In the genomic region with DNA sequence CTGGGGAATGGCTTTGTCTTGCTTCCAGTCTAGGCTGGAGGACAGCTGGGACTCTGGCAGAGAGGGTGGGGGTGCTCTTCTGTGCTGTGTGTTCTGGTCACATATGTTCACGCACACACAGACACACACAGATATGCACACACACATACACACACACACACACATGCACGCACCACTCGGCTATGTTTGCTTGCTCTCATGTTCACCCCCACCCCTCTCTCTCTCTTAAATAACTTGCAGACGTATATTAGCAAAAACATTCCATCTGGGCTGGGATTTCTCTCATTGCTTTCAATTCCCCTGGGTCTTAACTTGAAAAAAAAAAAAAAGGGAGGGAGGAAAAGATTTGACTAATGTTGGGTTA, we compare ENCODE assay signal across 12 mouse cellular contexts. TPM values are rescaled to one million over a fixed set of nuclear protein-coding genes. Genes with fewer than 3 reads are reported as not detected.
DNase-seq lines count a peak whose midpoint lies in the region; ATAC-seq and TF ChIP-seq lines count a peak whose summit lies in the region.
"Had no signal": no experiment of that assay in that cellular context is flagged by ENCODE, and none has a peak within 500 bp of the region (broad histone marks: within the 10 kb centered on the region; RNA-seq: fewer than 3 reads in every experiment).

No protein-coding gene starts in this region.

- no peak overlapping the region for H3K9ac ChIP-seq in heart, postnatal 0 days (replicated peaks; ENCODE audit: low read depth, low read length)
- no peak overlapping the region for H3K9ac ChIP-seq in embryonic facial prominence, embryonic 13.5 days
- no peak overlapping the region for H3K9ac ChIP-seq in limb, embryonic 12.5 days (replicated peaks)
- no peak overlapping the region for H3K9ac ChIP-seq in liver, embryonic 11.5 days (ENCODE audit: low read depth, low read length)

- no peak overlapping the region for H3K4me2 ChIP-seq in heart, postnatal 0 days (ENCODE audit: low read depth, low read length)
- H3K4me2 ChIP-seq in embryonic facial prominence, embryonic 13.5 days = peak overlapping the region; percentile 30
- 0 out of 2 replicates have a peak overlapping the region, but pooled peaks have one; percentile 4 for H3K4me2 ChIP-seq in limb, embryonic 12.5 days
- H3K4me2 ChIP-seq in liver, embryonic 11.5 days = no peak overlapping the region

- peak overlapping the region; percentile 34; the same call in 1 of the 2 replicates for H3K27ac ChIP-seq in heart, postnatal 0 days (ENCODE audit: low read depth)
- peak overlapping the region; percentile 95 for H3K27ac ChIP-seq in embryonic facial prominence, embryonic 13.5 days
- H3K27ac ChIP-seq in limb, embryonic 12.5 days = peak overlapping the region; percentile 80
- no peak overlapping the region for H3K27ac ChIP-seq in liver, embryonic 11.5 days (ENCODE audit: low read depth, low read length)

- H3K4me3 ChIP-seq in heart, postnatal 0 days (ENCODE audit: low read depth, low read length) = no peak overlapping the region
- H3K4me3 ChIP-seq in embryonic facial prominence, embryonic 13.5 days = no peak overlapping the region
- H3K4me3 ChIP-seq in limb, embryonic 12.5 days (replicated peaks) = no peak overlapping the region
- no peak overlapping the region for H3K4me3 ChIP-seq in liver, embryonic 11.5 days (ENCODE audit: low read depth, low read length)

- ATAC-seq in heart, postnatal 0 days (ENCODE audit: insufficient read depth, low read depth) = peak; percentile 49
- peak; percentile 63 for ATAC-seq in embryonic facial prominence, embryonic 13.5 days (ENCODE audit: insufficient number of reproducible peaks, insufficient read depth, low FRiP score, low TSS enrichment, low read depth)
- ATAC-seq in limb, embryonic 12.5 days (ENCODE audit: insufficient number of reproducible peaks, insufficient read depth, low FRiP score, low TSS enrichment, low read depth) = peak; percentile 68
- ATAC-seq in liver, embryonic 11.5 days (replicated peaks; ENCODE audit: low FRiP score) = no peak
- ATAC-seq in frontal cortex, adult (ENCODE audit: low TSS enrichment) = no peak

- no peaks in the 10 kb centered on the region for H3K36me3 ChIP-seq in heart, postnatal 0 days (replicated peaks; ENCODE audit: control insufficient read depth, insufficient read depth, low read length)
- H3K36me3 ChIP-seq in embryonic facial prominence, embryonic 13.5 days = no peaks in the 10 kb centered on the region
- H3K36me3 ChIP-seq in limb, embryonic 12.5 days = no peaks in the 10 kb centered on the region
- H3K36me3 ChIP-seq in liver, embryonic 11.5 days (ENCODE audit: control insufficient read depth, insufficient read depth, low read length) = no peaks in the 10 kb centered on the region

- H3K4me1 ChIP-seq in heart, postnatal 0 days (ENCODE audit: control insufficient read depth, insufficient read depth) = no peaks in the 10 kb centered on the region; the same call in 1 of the 2 replicates
- peaks cover 45% of the 10 kb centered on the region for H3K4me1 ChIP-seq in embryonic facial prominence, embryonic 13.5 days
- H3K4me1 ChIP-seq in limb, embryonic 12.5 days (replicated peaks) = peaks cover 29% of the 10 kb centered on the region
- H3K4me1 ChIP-seq in liver, embryonic 11.5 days (replicated peaks; ENCODE audit: control insufficient read depth, insufficient read depth, low read length) = no peaks in the 10 kb centered on the region

- no peaks in the 10 kb centered on the region for H3K9me3 ChIP-seq in heart, postnatal 0 days (replicated peaks; ENCODE audit: control insufficient read depth, low read length)
- no peaks in the 10 kb centered on the region for H3K9me3 ChIP-seq in embryonic facial prominence, embryonic 13.5 days
- no peaks in the 10 kb centered on the region for H3K9me3 ChIP-seq in limb, embryonic 12.5 days
- H3K9me3 ChIP-seq in liver, embryonic 11.5 days (ENCODE audit: control insufficient read depth, low read length) = no peaks in the 10 kb centered on the region

- DNase-seq in heart, postnatal 0 days (ENCODE audit: low spot score) = peak; percentile 42
- no peak for DNase-seq in heart, adult 11 months
- peak; percentile 80 for DNase-seq in 3T3-L1 (ENCODE audit: low read depth, low spot score)
- DNase-seq in liver, embryonic 11.5 days (ENCODE audit: low spot score) = no peak
- DNase-seq in c-Kit-positive CD71-positive TER-119-positive erythroid progenitor cells, embryonic 14.5 days (ENCODE audit: low spot score) = no peak
- DNase-seq: adrenal gland, adult 2 months; cerebellum, postnatal 14 days; layer of hippocampus, postnatal 36 days; lung, adult 2 months had no signal

- WGBS in heart, postnatal 0 days = 61% methylated on average over 4 of the region's 4 CpGs
- 26% methylated on average over 4 of the region's 4 CpGs for WGBS in embryonic facial prominence, embryonic 13.5 days
- WGBS in limb, embryonic 12.5 days = 37% methylated on average over 4 of the region's 4 CpGs
- WGBS in liver, embryonic 11.5 days = 61% methylated on average over 4 of the region's 4 CpGs

- H3K27me3 ChIP-seq in heart, postnatal 0 days (ENCODE audit: control insufficient read depth, insufficient read depth, low read length) = no peaks in the 10 kb centered on the region
- no peaks in the 10 kb centered on the region; the same call in 1 of the 2 replicates for H3K27me3 ChIP-seq in embryonic facial prominence, embryonic 13.5 days
- H3K27me3 ChIP-seq in limb, embryonic 12.5 days = no peaks in the 10 kb centered on the region
- H3K27me3 ChIP-seq in liver, embryonic 11.5 days (replicated peaks; ENCODE audit: control insufficient read depth, insufficient read depth, low read length) = no peaks in the 10 kb centered on the region

- no peak for TF ChIP-seq EP300 in heart, postnatal 0 days (IDR thresholded peaks at IDR 0.05; ENCODE audit: low read depth)

- no peak for TF ChIP-seq CTCF in heart, postnatal 0 days (IDR thresholded peaks at IDR 0.05; ENCODE audit: low read depth)

RNA-seq across cellular contexts. Expression of a gene that starts 45.3 kb away (rescaled TPM):
- 67.2 and 94.8 TPM in 2 replicates for total RNA-seq in heart, postnatal 0 days (2014; rRNA removed; ENCODE audit: low replicate concordance)
- 21.3 and 22.0 TPM in 2 replicates for polyA plus RNA-seq in heart, postnatal 0 days (2015; fragmentation: Nextera tagmentation; extraction: Ambion mirVana)
- 10.7 and 13.6 TPM in 2 replicates for polyA plus RNA-seq in embryonic facial prominence, embryonic 13.5 days (2015; fragmentation: Nextera tagmentation; extraction: Ambion mirVana)
- polyA plus RNA-seq in limb, embryonic 12.5 days (2016; fragmentation: Nextera tagmentation; extraction: Ambion mirVana) = 15.9 and 16.3 TPM in 2 replicates
- 13.0 and 15.9 TPM in 2 replicates for polyA plus RNA-seq in liver, embryonic 11.5 days (2014; fragmentation: Nextera tagmentation; extraction: Ambion mirVana)

Comparison
In these comparisons a context has a peak if more than half of its experiments do, and no peak if none do; other contexts are left out.
1. DNase-seq: peak in heart, postnatal 0 days (single experiment) and 3T3-L1 (single experiment); none in heart, adult 11 months (single experiment), liver, embryonic 11.5 days (single experiment) and c-Kit-positive CD71-positive TER-119-positive erythroid progenitor cells, embryonic 14.5 days (single experiment).
2. ATAC-seq: peak in heart, postnatal 0 days (single experiment), embryonic facial prominence, embryonic 13.5 days (single experiment) and limb, embryonic 12.5 days (single experiment); none in liver, embryonic 11.5 days (single experiment) and frontal cortex, adult (single experiment).
3. H3K4me2 ChIP-seq: peak in embryonic facial prominence, embryonic 13.5 days (single experiment) and limb, embryonic 12.5 days (single experiment); none in heart, postnatal 0 days (single experiment) and liver, embryonic 11.5 days (single experiment).